Mouse (Mus musculus): ENCODE data around the gene Chmp5. TPM values are rescaled to one million over a fixed set of nuclear protein-coding genes. Genes with fewer than 3 reads are reported as not detected.

The Chmp5 gene
- polyA plus RNA-seq, 1 experiment from 2014 or later: 125 TPM

GRCm38 (mm10) chr4:40982486-40982885 is 34.3 kb downstream of the Chmp5 start:
- Histone ChIP-seq H3K4me1 (replicated peaks; ENCODE audit: control insufficient read depth, insufficient read depth) (no peaks in the 10 kb centered on the region), H3K4me3 (ENCODE audit: low read depth, low read length) (no peak overlapping the region), H3K27ac (replicated peaks) (no peak overlapping the region), H3K4me2 (replicated peaks; ENCODE audit: low read depth) (no peak overlapping the region), H3K36me3 (ENCODE audit: control insufficient read depth, insufficient read depth, low read length) (peaks cover 25% of the 10 kb centered on the region), H3K27me3 (ENCODE audit: control insufficient read depth, insufficient read depth, low read length) (no peaks in the 10 kb centered on the region), H3K9me3 (ENCODE audit: control insufficient read depth, low read length) (no peaks in the 10 kb centered on the region), H3K9ac (ENCODE audit: low read length) (no peak overlapping the region)
- 61% methylated on average over 3 of the region's 3 CpGs for WGBS
- ATAC-seq (ENCODE audit: low FRiP score, low TSS enrichment): no peak
- DNase-seq (ENCODE audit: low spot score): no peak
- no peak for TF ChIP-seq CTCF (IDR thresholded peaks at IDR 0.05; ENCODE audit: low read depth)
- no peak for TF ChIP-seq EP300 (optimal IDR thresholded peaks at IDR 0.05)

- Histone ChIP-seq H3K27ac (replicated peaks) (no peak overlapping the region), H3K36me3 (ENCODE audit: control insufficient read depth, insufficient read depth, low read length) (peaks cover 21% of the 10 kb centered on the region), H3K9ac (ENCODE audit: low read length) (no peak overlapping the region), H3K4me3 (ENCODE audit: low read depth, low read length) (no peak overlapping the region), H3K9me3 (ENCODE audit: control insufficient read depth, low read length) (no peaks in the 10 kb centered on the region), H3K4me1 (replicated peaks; ENCODE audit: control insufficient read depth, insufficient read depth) (no peaks in the 10 kb centered on the region), H3K4me2 (replicated peaks; ENCODE audit: low read depth) (no peak overlapping the region), H3K27me3 (ENCODE audit: control insufficient read depth, insufficient read depth, low read length) (no peaks in the 10 kb centered on the region)
- WGBS: 90% methylated on average over 1 of the region's 1 CpGs
- TF ChIP-seq EP300 (optimal IDR thresholded peaks at IDR 0.05) (no peak), CTCF (IDR thresholded peaks at IDR 0.05; ENCODE audit: low read depth) (no peak)
- no peak for ATAC-seq (ENCODE audit: low FRiP score, low TSS enrichment)
- DNase-seq (ENCODE audit: low spot score): no peak
Measured at GRCm38 (mm10) chr4:40983686-40984085, 35.5 kb downstream of the Chmp5 start.

GRCm38 (mm10) chr4:40989633-40990032 is 41.4 kb downstream of the Chmp5 start:
- DNase-seq (ENCODE audit: low spot score) (no peak), ATAC-seq (ENCODE audit: low FRiP score, low TSS enrichment) (no peak)
- Histone ChIP-seq H3K4me1 (replicated peaks; ENCODE audit: control insufficient read depth, insufficient read depth) (no peaks in the 10 kb centered on the region), H3K9me3 (ENCODE audit: control insufficient read depth, low read length) (no peaks in the 10 kb centered on the region), H3K9ac (ENCODE audit: low read length) (no peak overlapping the region), H3K4me2 (replicated peaks; ENCODE audit: low read depth) (no peak overlapping the region), H3K4me3 (ENCODE audit: low read depth, low read length) (no peak overlapping the region), H3K36me3 (ENCODE audit: control insufficient read depth, insufficient read depth, low read length) (peaks cover 35% of the 10 kb centered on the region), H3K27ac (replicated peaks) (no peak overlapping the region), H3K27me3 (ENCODE audit: control insufficient read depth, insufficient read depth, low read length) (no peaks in the 10 kb centered on the region)
- WGBS: 90% methylated on average over 6 of the region's 6 CpGs
- TF ChIP-seq CTCF (IDR thresholded peaks at IDR 0.05; ENCODE audit: low read depth): no peak
- TF ChIP-seq EP300 (optimal IDR thresholded peaks at IDR 0.05): no peak

GRCm38 (mm10) chr4:40996302-40996701 is 48.1 kb downstream of the Chmp5 start:
- no peak for ATAC-seq (ENCODE audit: low FRiP score, low TSS enrichment)
- Histone ChIP-seq H3K27me3 (ENCODE audit: control insufficient read depth, insufficient read depth, low read length) (no peaks in the 10 kb centered on the region), H3K4me3 (ENCODE audit: low read depth, low read length) (no peak overlapping the region), H3K27ac (replicated peaks) (no peak overlapping the region), H3K9me3 (ENCODE audit: control insufficient read depth, low read length) (no peaks in the 10 kb centered on the region), H3K9ac (ENCODE audit: low read length) (no peak overlapping the region), H3K36me3 (ENCODE audit: control insufficient read depth, insufficient read depth, low read length) (peaks cover 39% of the 10 kb centered on the region), H3K4me1 (replicated peaks; ENCODE audit: control insufficient read depth, insufficient read depth) (no peaks in the 10 kb centered on the region), H3K4me2 (replicated peaks; ENCODE audit: low read depth) (no peak overlapping the region)
- 95% methylated on average over 6 of the region's 6 CpGs for WGBS
- TF ChIP-seq EP300 (optimal IDR thresholded peaks at IDR 0.05) (no peak), CTCF (IDR thresholded peaks at IDR 0.05; ENCODE audit: low read depth) (no peak)
- DNase-seq (ENCODE audit: low spot score): no peak

GRCm38 (mm10) chr4:40997916-40998315 is 49.7 kb downstream of the Chmp5 start:
- Histone ChIP-seq H3K4me2 (replicated peaks; ENCODE audit: low read depth) (no peak overlapping the region), H3K36me3 (ENCODE audit: control insufficient read depth, insufficient read depth, low read length) (peaks cover 38% of the 10 kb centered on the region), H3K27me3 (ENCODE audit: control insufficient read depth, insufficient read depth, low read length) (no peaks in the 10 kb centered on the region), H3K27ac (replicated peaks) (no peak overlapping the region), H3K9me3 (ENCODE audit: control insufficient read depth, low read length) (no peaks in the 10 kb centered on the region), H3K4me1 (replicated peaks; ENCODE audit: control insufficient read depth, insufficient read depth) (no peaks in the 10 kb centered on the region), H3K9ac (ENCODE audit: low read length) (no peak overlapping the region), H3K4me3 (ENCODE audit: low read depth, low read length) (no peak overlapping the region)
- 92% methylated on average over 4 of the region's 4 CpGs for WGBS
- TF ChIP-seq EP300 (optimal IDR thresholded peaks at IDR 0.05) (no peak), CTCF (IDR thresholded peaks at IDR 0.05; ENCODE audit: low read depth) (no peak)
- ATAC-seq (ENCODE audit: low FRiP score, low TSS enrichment) (no peak), DNase-seq (ENCODE audit: low spot score) (no peak)

DNA sequence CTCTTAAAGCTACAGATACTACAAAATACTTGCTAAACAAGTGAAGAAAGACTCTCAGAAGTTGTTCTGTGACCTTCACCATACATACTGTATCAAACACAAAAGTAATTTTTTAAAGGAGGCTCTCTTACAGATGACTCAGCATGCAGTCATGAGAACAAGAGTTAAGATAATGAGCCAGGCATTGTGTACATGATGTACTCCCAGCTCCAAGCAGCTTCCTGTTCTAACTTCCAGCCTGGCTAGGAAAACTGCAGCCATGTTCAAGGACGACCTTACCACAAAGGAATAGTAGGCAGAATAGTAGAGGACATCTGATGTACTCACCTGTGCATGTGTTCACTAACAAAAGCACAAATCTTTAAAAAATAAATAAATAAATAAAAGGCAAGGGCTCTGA is 52.1 kb downstream of the Chmp5 start:
- no peak overlapping the region for H3K4me3 ChIP-seq (ENCODE audit: low read depth, low read length)
- WGBS: 73% methylated on average over 1 of the region's 1 CpGs
- DNase-seq (ENCODE audit: low spot score) (no peak), ATAC-seq (ENCODE audit: low FRiP score, low TSS enrichment) (peak; percentile 80)
- TF ChIP-seq EP300 (optimal IDR thresholded peaks at IDR 0.05) (no peak), CTCF (IDR thresholded peaks at IDR 0.05; ENCODE audit: low read depth) (no peak)
- no peaks in the 10 kb centered on the region for H3K27me3 ChIP-seq (ENCODE audit: control insufficient read depth, insufficient read depth, low read length)
- H3K4me2 ChIP-seq (replicated peaks; ENCODE audit: low read depth): no peak overlapping the region
- H3K4me1 ChIP-seq (replicated peaks; ENCODE audit: control insufficient read depth, insufficient read depth): no peaks in the 10 kb centered on the region
- no peaks in the 10 kb centered on the region for H3K9me3 ChIP-seq (ENCODE audit: control insufficient read depth, low read length)
- H3K9ac ChIP-seq (ENCODE audit: low read length): no peak overlapping the region
- peaks cover 42% of the 10 kb centered on the region for H3K36me3 ChIP-seq (ENCODE audit: control insufficient read depth, insufficient read depth, low read length)
- H3K27ac ChIP-seq (replicated peaks): no peak overlapping the region
